Comparison of ENCODE assay signal across 23 mouse cellular contexts in genomic region chr1:141968133-141968532, GRCm38 (mm10).
"Had no signal": no experiment of that assay in that cellular context is flagged by ENCODE, and none has a peak within 500 bp of the region (broad histone marks: within the 10 kb centered on the region; RNA-seq: fewer than 3 reads in every experiment).

No protein-coding gene starts in this region.

- H3K27me3 ChIP-seq: kidney, embryonic 15.5 days; limb, embryonic 12.5 days; limb, embryonic 15.5 days; midbrain, embryonic 12.5 days; midbrain, embryonic 15.5 days; neural tube, embryonic 12.5 days; neural tube, embryonic 15.5 days; stomach, embryonic 15.5 days had no signal

- H3K9ac ChIP-seq: kidney, embryonic 15.5 days; limb, embryonic 12.5 days; limb, embryonic 15.5 days; liver, embryonic 14.5 days; liver, postnatal 0 days; lung, embryonic 14.5 days; midbrain, embryonic 12.5 days; midbrain, embryonic 15.5 days; neural tube, embryonic 12.5 days; neural tube, embryonic 15.5 days; stomach, embryonic 15.5 days had no signal

- H3K4me1 ChIP-seq: kidney, embryonic 15.5 days; limb, embryonic 12.5 days; limb, embryonic 15.5 days; midbrain, embryonic 12.5 days; midbrain, embryonic 15.5 days; neural tube, embryonic 12.5 days; neural tube, embryonic 15.5 days; stomach, embryonic 15.5 days had no signal

- ATAC-seq: liver, postnatal 0 days; lung, postnatal 0 days; midbrain, embryonic 15.5 days had no signal

- H3K4me2 ChIP-seq: kidney, embryonic 15.5 days; limb, embryonic 12.5 days; limb, embryonic 15.5 days; liver, embryonic 11.5 days; lung, embryonic 14.5 days; midbrain, embryonic 12.5 days; midbrain, embryonic 15.5 days; neural tube, embryonic 12.5 days; neural tube, embryonic 15.5 days; stomach, embryonic 15.5 days had no signal

- H3K4me3 ChIP-seq: kidney, embryonic 15.5 days; limb, embryonic 12.5 days; limb, embryonic 15.5 days; midbrain, embryonic 12.5 days; midbrain, embryonic 15.5 days; neural tube, embryonic 12.5 days; neural tube, embryonic 15.5 days; stomach, embryonic 15.5 days had no signal

- H3K36me3 ChIP-seq: kidney, embryonic 15.5 days; limb, embryonic 12.5 days; limb, embryonic 15.5 days; midbrain, embryonic 12.5 days; midbrain, embryonic 15.5 days; neural tube, embryonic 12.5 days; neural tube, embryonic 15.5 days; stomach, embryonic 15.5 days had no signal

- DNase-seq: kidney, adult 8-10 months; kidney, postnatal 10 days; kidney, postnatal 36 days; left cerebral cortex, postnatal 4 days; liver, postnatal 0 days; lung, embryonic 14.5 days; retina, postnatal 1 day; right cerebral cortex, postnatal 25 days; spleen, adult 18-20 months; thymus, adult 18-20 months; thymus, postnatal 36 days had no signal

- H3K27ac ChIP-seq: kidney, embryonic 15.5 days; limb, embryonic 12.5 days; limb, embryonic 15.5 days; liver, embryonic 14.5 days; macrophage; midbrain, embryonic 12.5 days; midbrain, embryonic 15.5 days; neural tube, embryonic 12.5 days; neural tube, embryonic 15.5 days; stomach, embryonic 15.5 days had no signal

- H3K9me3 ChIP-seq: kidney, embryonic 15.5 days; limb, embryonic 12.5 days; limb, embryonic 15.5 days; midbrain, embryonic 12.5 days; midbrain, embryonic 15.5 days; neural tube, embryonic 12.5 days; neural tube, embryonic 15.5 days; stomach, embryonic 15.5 days had no signal
